Mouse (Mus musculus) granulocyte monocyte progenitor cell, adult 5-6 weeks (primary cell): ENCODE measurements around the gene Slc35e4. TPM values are rescaled to one million over a fixed set of nuclear protein-coding genes. Genes with fewer than 3 reads are reported as not detected.
"Not testable (repeated sequence)": the region's sequence is repeated elsewhere in the genome, so short reads cannot be mapped to it uniquely, and the experiment has no call there.

Source experiments
- ATAC-seq: replicated peaks from 2 replicates; pipeline ENCODE4 v1.8.0; 2016; ENCODE audit warnings: mild to moderate bottlenecking, moderate TSS enrichment, inconsistent platforms; ENCODE audit not compliant: poor library complexity, severe bottlenecking
- total RNA-seq, 2 experiments: library from RNA; stranded (forward) in 1 of 2; stranded (reverse) in 1 of 2; fragments of 200-712, 200-1000 nt in 1 of 2; fragments of >200 nt in 1 of 2; fragmentation: Nextera tagmentation in 1 of 2; gene quantifications; 2 replicates each; pipeline ENCODE4 v1.2.3; 2014 to 2017

The Slc35e4 gene
- total RNA-seq, 2 experiments from 2014 or later: 2.1 to 2.4 TPM

- ATAC-seq: no peak
These were observed 6.0 kb upstream of the Slc35e4 start for GRCm38 (mm10) chr11:3920476-3920875.

GRCm38 (mm10) chr11:3918738-3919137, 4.3 kb upstream of the Slc35e4 start:
- no peak for ATAC-seq

GRCm38 (mm10) chr11:3913316-3914108, 952 bp downstream of the Slc35e4 start:
- ATAC-seq: peak; percentile 77

GRCm38 (mm10) chr11:3912875-3913271, 1.6 kb downstream of the Slc35e4 start:
- peak; percentile 10 for ATAC-seq

- no peak for ATAC-seq
These were observed 2.2 kb downstream of the Slc35e4 start for GRCm38 (mm10) chr11:3912100-3912874.

- ATAC-seq: not testable (repeated sequence)
These were observed 3.0 kb downstream of the Slc35e4 start for GRCm38 (mm10) chr11:3911440-3911839.

- 0 out of 2 replicates have a peak, but pooled peaks have one; percentile 7 for ATAC-seq
These were observed 3.8 kb downstream of the Slc35e4 start for GRCm38 (mm10) chr11:3910513-3911310.

GRCm38 (mm10) chr11:3909236-3909635, 5.2 kb downstream of the Slc35e4 start:
- ATAC-seq: no peak

- no peak for ATAC-seq
These were observed 9.0 kb downstream of the Slc35e4 start for GRCm38 (mm10) chr11:3905446-3905845.

GRCm38 (mm10) chr11:3904673-3905072, 9.8 kb downstream of the Slc35e4 start:
- ATAC-seq: no peak

- ATAC-seq: peak; percentile 66
These were observed 11.4 kb downstream of the Slc35e4 start for GRCm38 (mm10) chr11:3903046-3903445.

- ATAC-seq: no peak
These were observed 11.9 kb downstream of the Slc35e4 start for GRCm38 (mm10) chr11:3902516-3902915.

- ATAC-seq: no peak
These were observed 14.2 kb downstream of the Slc35e4 start for GRCm38 (mm10) chr11:3900296-3900695.

GRCm38 (mm10) chr11:3895933-3896332, 18.5 kb downstream of the Slc35e4 start:
- no peak for ATAC-seq

GRCm38 (mm10) chr11:3895458-3895857, 19.0 kb downstream of the Slc35e4 start:
- no peak for ATAC-seq

GRCm38 (mm10) chr11:3894406-3895281, 19.8 kb downstream of the Slc35e4 start, which contains the start of the genes 4921536K21Rik and Dusp18:
TSS of gene 4921536K21Rik (minus strand) at chr11:3895098.
TSS of gene Dusp18 (plus strand) at chr11:3895240.
- peak; percentile 97 for ATAC-seq

GRCm38 (mm10) chr11:3893970-3894369, 20.5 kb downstream of the Slc35e4 start:
- no peak for ATAC-seq

GRCm38 (mm10) chr11:3887331-3887730, 27.1 kb downstream of the Slc35e4 start:
- no peak for ATAC-seq

GRCm38 (mm10) chr11:3883711-3884110, 30.8 kb downstream of the Slc35e4 start:
- peak; percentile 35; the same call in 1 of the 2 replicates for ATAC-seq
